Mouse (Mus musculus) liver, embryonic 16.5 days (tissue): ENCODE results near the gene Zbtb7a. TPM values are rescaled to one million over a fixed set of nuclear protein-coding genes. Genes with fewer than 3 reads are reported as not detected.

ENCODE experiments used
- ATAC-seq: fragments of 200-750 bp; cut with Nextera tagmentation; 2 replicates; pipeline ENCODE4 v1.8.0; 2017; ENCODE audit warnings: low read depth, mild to moderate bottlenecking, moderate number of reproducible peaks, moderate library complexity
- H3K27ac ChIP-seq: fragments of 300-500 bp; sonication (generic); 2 replicates; pipeline ENCODE4 v1.5.1; 2014; ENCODE audit warnings: mild to moderate bottlenecking, low read length
- H3K27me3 ChIP-seq: fragments of 300-500 bp; sonication (generic); 2 replicates; pipeline ENCODE4 v1.6.1; 2014; ENCODE audit warnings: low read depth, low read length, mixed read lengths; ENCODE audit not compliant: control insufficient read depth, insufficient read depth
- H3K36me3 ChIP-seq: fragments of 300-500 bp; sonication (generic); 2 replicates; pipeline ENCODE4 v1.6.1; 2014; ENCODE audit warnings: mild to moderate bottlenecking; ENCODE audit not compliant: control insufficient read depth, insufficient read depth
- H3K4me1 ChIP-seq: fragments of 300-500 bp; sonication (generic); 2 replicates; pipeline ENCODE4 v1.6.1; 2014; ENCODE audit warnings: low read depth, low read length, mixed read lengths; ENCODE audit not compliant: control insufficient read depth
- H3K4me2 ChIP-seq: fragments of 300-500 bp; sonication (generic); 2 replicates; pipeline ENCODE4 v1.6.1; 2014; ENCODE audit warnings: low read depth, low read length, mixed read lengths
- H3K4me3 ChIP-seq: fragments of 300-500 bp; sonication (generic); 2 replicates; pipeline ENCODE4 v1.5.1; 2014; ENCODE audit warnings: low read depth, mild to moderate bottlenecking, low read length
- H3K9ac ChIP-seq: fragments of 300-500 bp; sonication (generic); 2 replicates; pipeline ENCODE4 v1.6.1; 2014; ENCODE audit warnings: low read depth, low read length
- H3K9me3 ChIP-seq: fragments of 300-500 bp; sonication (generic); replicated peaks from 2 replicates; pipeline ENCODE4 v1.6.1; 2016; ENCODE audit warnings: low read length; ENCODE audit not compliant: control insufficient read depth
- WGBS: fragments of 180-500 bp; shearing (Covaris S2); extraction: QIAGEN DNeasy Blood & Tissue Kit; methylation state at CpG from one replicate; pipeline ENCODE4 v1.1.7; 2014; ENCODE audit not compliant: insufficient replicate concordance; 5-methylcytosine and 5-hydroxymethylcytosine counted together
- polyA plus RNA-seq: library from polyadenylated mRNA; unstranded; fragments of >200 nt; fragmentation: Nextera tagmentation; extraction: Ambion mirVana; gene quantifications from 2 replicates; pipeline ENCODE4 v1.2.1, GENCODE M21; 2015

Zbtb7a gene
- polyA plus RNA-seq, 1 experiment from 2014 or later, result 35.0 TPM

DNA sequence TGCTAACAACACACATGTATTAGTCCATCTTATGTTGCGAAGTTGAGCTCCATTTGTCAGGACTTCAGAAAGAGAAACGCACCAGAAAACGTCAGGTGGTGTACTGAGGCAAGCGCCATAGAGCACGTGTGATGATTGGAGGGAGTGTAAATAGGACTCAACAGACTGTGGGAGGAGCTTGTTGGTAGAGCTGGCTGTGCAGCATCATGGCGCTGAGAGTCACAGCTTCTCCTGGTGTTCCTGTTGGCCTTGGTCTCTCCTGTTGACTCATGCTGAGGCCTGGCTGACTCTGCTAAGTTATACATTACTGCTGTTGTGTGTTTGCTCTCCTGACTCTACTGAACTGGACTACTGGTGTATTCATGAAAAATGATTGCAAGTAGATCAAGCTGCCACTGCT, 22.1 kb upstream of the Zbtb7a start:
- H3K27me3 ChIP-seq, result no peaks in the 10 kb centered on the region
- no peak overlapping the region for H3K4me3 ChIP-seq
- no peaks in the 10 kb centered on the region for H3K9me3 ChIP-seq
- H3K36me3 ChIP-seq, result peaks cover 49% of the 10 kb centered on the region
- ATAC-seq, result peak; percentile 40
- H3K4me1 ChIP-seq, result peaks cover 21% of the 10 kb centered on the region
- no peak overlapping the region for H3K4me2 ChIP-seq
- 76% methylated on average over 6 of the region's 6 CpGs for WGBS
- H3K27ac ChIP-seq, result peak overlapping the region; percentile 30; the same call in 1 of the 2 replicates
- H3K9ac ChIP-seq, result no peak overlapping the region

DNA sequence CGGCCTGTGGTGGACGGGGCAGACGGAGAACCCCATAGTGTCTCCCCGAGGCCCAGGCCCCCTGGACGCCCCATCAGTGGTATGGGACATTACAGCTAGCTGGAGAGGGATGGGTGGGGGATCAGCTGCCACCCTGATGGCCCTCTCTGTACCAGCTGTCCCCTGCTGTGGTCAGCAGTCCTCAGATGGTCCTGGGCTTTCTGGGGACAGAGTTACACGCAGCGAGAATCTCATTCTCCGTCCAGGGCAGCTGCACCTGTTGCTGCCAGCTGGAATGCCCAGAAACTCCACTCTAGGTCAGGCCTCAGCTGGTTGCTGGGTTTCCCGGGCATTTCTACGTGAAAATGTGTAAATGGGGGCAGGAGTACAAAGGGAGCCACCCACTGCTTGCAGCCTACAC, 15.4 kb upstream of the Zbtb7a start:
- WGBS, result 88% methylated on average over 10 of the region's 10 CpGs
- Histone ChIP-seq H3K9ac (no peak overlapping the region), H3K4me2 (no peak overlapping the region), H3K4me3 (no peak overlapping the region), H3K27ac (no peak overlapping the region), H3K36me3 (peaks cover 51% of the 10 kb centered on the region), H3K4me1 (peaks cover 6% of the 10 kb centered on the region; the same call in 1 of the 2 replicates), H3K27me3 (no peaks in the 10 kb centered on the region), H3K9me3 (no peaks in the 10 kb centered on the region)
- ATAC-seq, result no peak

GRCm38 (mm10) chr10:81120650-81121049, 14.4 kb upstream of the Zbtb7a start:
- Histone ChIP-seq H3K4me1 (peaks cover 6% of the 10 kb centered on the region; the same call in 1 of the 2 replicates), H3K4me2 (no peak overlapping the region), H3K4me3 (no peak overlapping the region), H3K27ac (no peak overlapping the region), H3K9ac (no peak overlapping the region), H3K36me3 (peaks cover 45% of the 10 kb centered on the region), H3K27me3 (no peaks in the 10 kb centered on the region), H3K9me3 (no peaks in the 10 kb centered on the region)
- ATAC-seq, result no peak
- WGBS, result 78% methylated on average over 7 of the region's 7 CpGs

- no peak overlapping the region for H3K9ac ChIP-seq
- H3K36me3 ChIP-seq, result peaks cover 32% of the 10 kb centered on the region
- H3K4me2 ChIP-seq, result no peak overlapping the region
- no peak overlapping the region for H3K4me3 ChIP-seq
- H3K4me1 ChIP-seq, result peaks cover 7% of the 10 kb centered on the region; the same call in 1 of the 2 replicates
- H3K27ac ChIP-seq, result no peak overlapping the region
- no peaks in the 10 kb centered on the region for H3K9me3 ChIP-seq
- WGBS, result 37% methylated on average over 2 of the region's 2 CpGs
- H3K27me3 ChIP-seq, result no peaks in the 10 kb centered on the region
- no peak for ATAC-seq
Observed at GRCm38 (mm10) chr10:81122889-81123288, 12.1 kb upstream of the Zbtb7a start.

DNA sequence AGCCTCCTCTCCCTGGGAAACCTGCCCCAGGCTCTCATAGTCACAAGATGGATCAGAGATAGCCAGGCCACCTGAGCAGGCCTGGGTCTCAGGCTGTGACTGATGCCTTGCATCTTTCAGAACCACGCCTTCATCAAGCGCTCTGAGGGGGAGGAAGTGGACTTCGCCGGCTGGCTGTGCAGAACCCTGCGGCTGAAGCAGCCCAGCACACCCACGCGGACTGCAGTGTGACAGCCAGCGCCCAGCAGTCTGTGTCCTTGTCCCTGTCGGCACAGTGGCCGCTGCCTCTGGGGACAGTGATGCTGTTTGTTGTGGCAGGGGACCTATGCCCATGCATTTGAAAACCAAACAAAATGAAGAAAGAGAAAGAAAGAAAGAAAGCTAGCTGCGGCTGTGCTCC, 11.5 kb upstream of the Zbtb7a start:
- H3K4me1 ChIP-seq, result peaks cover 13% of the 10 kb centered on the region
- 73% methylated on average over 11 of the region's 11 CpGs for WGBS
- no peak for ATAC-seq

DNA sequence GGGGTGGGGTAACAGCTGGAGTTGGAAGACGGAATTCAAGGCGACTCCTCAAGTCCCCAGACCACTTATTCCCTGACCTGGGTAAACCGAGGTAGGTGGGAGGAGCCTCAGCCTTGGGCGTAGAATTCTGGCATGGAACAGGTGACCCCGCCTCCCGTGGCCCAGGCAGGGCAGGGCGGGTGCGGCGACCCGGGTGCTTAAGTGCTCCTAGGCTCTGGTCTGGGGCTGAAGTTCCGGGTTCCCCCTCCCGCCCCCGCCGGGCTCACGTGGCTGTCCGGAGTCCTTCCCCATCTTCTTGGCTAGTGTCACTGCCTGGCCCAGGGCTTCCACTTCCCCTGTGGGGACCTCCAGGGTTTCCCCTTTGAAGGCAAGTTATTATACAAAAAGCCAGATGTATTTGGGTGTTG, 836 bp upstream of the Zbtb7a start:
- Histone ChIP-seq H3K9ac (peak overlapping the region; percentile 99), H3K36me3 (no peaks in the 10 kb centered on the region), H3K4me3 (peak overlapping the region; percentile 97), H3K9me3 (no peaks in the 10 kb centered on the region), H3K27ac (peak overlapping the region; percentile 99), H3K4me2 (peak overlapping the region; percentile 94), H3K4me1 (peaks cover 37% of the 10 kb centered on the region), H3K27me3 (no peaks in the 10 kb centered on the region)
- WGBS, result 3% methylated on average over 16 of the region's 16 CpGs
- peak; percentile 5; the same call in 1 of the 2 replicates for ATAC-seq

More for the DNA sequence above, 11.5 kb upstream of the Zbtb7a start:
- H3K36me3 ChIP-seq, result peaks cover 29% of the 10 kb centered on the region
- H3K27me3 ChIP-seq, result no peaks in the 10 kb centered on the region
- H3K27ac ChIP-seq, result no peak overlapping the region
- H3K9me3 ChIP-seq, result no peaks in the 10 kb centered on the region
- no peak overlapping the region for H3K4me2 ChIP-seq
- no peak overlapping the region for H3K4me3 ChIP-seq
- H3K9ac ChIP-seq, result no peak overlapping the region

GRCm38 (mm10) chr10:81135831-81136705, 1.0 kb downstream of the Zbtb7a start:
- H3K9me3 ChIP-seq, result no peaks in the 10 kb centered on the region
- no peaks in the 10 kb centered on the region for H3K36me3 ChIP-seq
- H3K9ac ChIP-seq, result peak overlapping the region; percentile 99
- WGBS, result under 1% methylated on average over 85 of the region's 86 CpGs
- H3K4me3 ChIP-seq, result peak overlapping the region; percentile 97
- H3K27ac ChIP-seq, result peak overlapping the region; percentile 99
- H3K4me2 ChIP-seq, result peak overlapping the region; percentile 94
- peak; percentile 65 for ATAC-seq
- no peaks in the 10 kb centered on the region for H3K27me3 ChIP-seq
- peaks cover 43% of the 10 kb centered on the region for H3K4me1 ChIP-seq

- H3K4me3 ChIP-seq, result peak overlapping the region; percentile 97
- H3K4me2 ChIP-seq, result peak overlapping the region; percentile 94
- WGBS, result under 1% methylated on average over 37 of the region's 50 CpGs
- peak overlapping the region; percentile 99 for H3K27ac ChIP-seq
- H3K27me3 ChIP-seq, result no peaks in the 10 kb centered on the region
- ATAC-seq, result peak; percentile 9
- peak overlapping the region; percentile 99 for H3K9ac ChIP-seq
- H3K4me1 ChIP-seq, result peaks cover 50% of the 10 kb centered on the region
- no peaks in the 10 kb centered on the region for H3K9me3 ChIP-seq
- H3K36me3 ChIP-seq, result peaks cover 2% of the 10 kb centered on the region; the same call in 1 of the 2 replicates
Observed at GRCm38 (mm10) chr10:81136706-81137231, 1.7 kb downstream of the Zbtb7a start.
